Mouse (Mus musculus): ENCODE measurements around the gene Eif3g.

Eif3g gene

DNA sequence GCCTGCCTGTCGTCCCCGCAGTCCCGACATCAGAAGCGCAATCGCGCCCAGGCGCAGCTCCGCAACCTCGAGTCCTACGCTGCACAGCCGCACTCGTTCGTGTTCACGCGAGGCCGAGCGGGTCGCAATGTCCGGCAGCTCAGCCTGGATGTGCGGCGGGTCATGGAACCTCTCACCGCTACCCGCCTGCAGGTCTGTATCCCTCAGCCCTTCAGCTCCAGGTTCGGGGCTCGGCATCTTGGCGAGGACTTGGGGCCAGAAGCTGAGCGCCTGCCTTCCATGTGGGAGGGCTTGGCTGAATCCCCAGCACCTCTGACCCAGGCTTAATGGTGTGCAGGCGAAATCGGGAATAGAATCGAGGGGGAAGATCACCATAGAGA is 10.0 kb downstream of the Eif3g start:
- peak in 1 of 2 experiments; percentile 60 for DNase-seq

DNA sequence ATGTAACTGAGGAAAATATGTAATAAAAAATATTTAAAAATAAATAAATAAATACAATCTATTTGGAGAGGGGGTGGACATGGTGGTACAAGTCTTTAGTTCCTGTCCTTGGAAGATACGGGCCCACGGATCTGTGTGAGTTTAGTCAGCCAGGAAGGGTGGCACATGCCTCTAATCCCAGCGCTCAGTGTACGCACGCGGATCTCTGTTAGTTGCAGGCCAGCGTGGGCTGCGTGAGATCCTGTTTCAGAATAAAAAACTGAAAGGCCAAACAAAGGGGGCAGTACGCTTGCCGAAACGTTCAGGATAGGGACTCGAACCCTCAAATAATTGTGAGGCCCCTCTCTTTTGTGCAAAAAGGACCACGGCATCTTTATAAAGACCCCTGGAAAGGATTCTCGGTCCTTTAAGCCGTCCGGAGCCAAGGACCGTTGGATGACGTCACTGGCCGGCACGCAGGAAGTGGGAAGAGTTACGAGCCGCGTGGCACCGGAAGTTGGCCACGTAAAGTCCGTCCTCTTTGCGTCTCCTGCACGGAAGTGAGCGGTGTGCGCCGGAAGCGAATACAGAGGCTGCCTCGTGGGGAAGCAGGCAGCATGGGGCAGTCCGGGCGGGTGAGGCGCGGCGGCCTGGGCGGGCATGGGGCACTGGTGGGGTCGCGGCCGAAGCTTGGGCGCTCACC is 10.6 kb downstream of the Eif3g start, which contains the start of gene Ppan:
Gene Ppan, plus strand, starts transcription at position 472 of the 682 bp plus-strand sequence.
- DNase-seq, result peak; percentile 96 to 98

DNA sequence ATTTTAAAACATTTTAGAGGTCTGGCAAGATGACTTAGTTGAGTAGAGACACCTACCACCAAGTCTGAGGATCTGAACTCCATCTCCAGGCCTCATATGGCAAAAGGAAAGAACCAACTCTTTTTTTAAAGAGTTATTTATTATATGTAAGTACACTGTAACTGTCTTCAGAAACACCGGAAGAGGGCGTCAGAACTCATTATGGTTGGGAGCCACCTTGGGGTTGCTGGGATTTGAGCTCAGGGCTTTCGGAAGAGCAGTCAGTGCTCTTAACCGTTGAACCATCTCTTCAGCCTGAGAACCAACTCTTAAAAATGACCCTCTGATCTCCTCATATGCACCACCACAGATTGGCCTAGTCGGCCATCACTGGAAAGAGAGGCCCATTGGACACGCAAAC is 11.2 kb downstream of the Eif3g start:
- DNase-seq, result no peak

DNA sequence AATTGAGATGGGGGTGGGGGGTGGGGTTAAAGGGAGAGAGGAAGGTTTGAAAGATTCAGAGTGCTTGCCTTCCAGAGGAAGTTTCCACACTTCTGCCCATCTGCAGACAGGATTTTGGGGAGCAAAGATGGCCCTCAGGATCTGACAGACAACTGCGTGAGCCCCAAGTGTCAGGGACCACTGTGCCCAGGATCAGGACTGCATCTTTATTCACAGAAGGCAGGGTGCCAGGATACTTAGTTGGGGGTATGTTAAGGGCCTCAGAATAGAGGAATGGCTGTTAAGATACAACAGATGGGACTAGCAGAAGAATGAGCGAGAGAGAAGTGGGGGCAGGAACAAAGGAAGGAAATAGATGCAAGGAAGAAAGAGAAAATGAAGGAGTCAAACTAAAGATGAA is 11.9 kb downstream of the Eif3g start:
- DNase-seq, result no peak

DNA sequence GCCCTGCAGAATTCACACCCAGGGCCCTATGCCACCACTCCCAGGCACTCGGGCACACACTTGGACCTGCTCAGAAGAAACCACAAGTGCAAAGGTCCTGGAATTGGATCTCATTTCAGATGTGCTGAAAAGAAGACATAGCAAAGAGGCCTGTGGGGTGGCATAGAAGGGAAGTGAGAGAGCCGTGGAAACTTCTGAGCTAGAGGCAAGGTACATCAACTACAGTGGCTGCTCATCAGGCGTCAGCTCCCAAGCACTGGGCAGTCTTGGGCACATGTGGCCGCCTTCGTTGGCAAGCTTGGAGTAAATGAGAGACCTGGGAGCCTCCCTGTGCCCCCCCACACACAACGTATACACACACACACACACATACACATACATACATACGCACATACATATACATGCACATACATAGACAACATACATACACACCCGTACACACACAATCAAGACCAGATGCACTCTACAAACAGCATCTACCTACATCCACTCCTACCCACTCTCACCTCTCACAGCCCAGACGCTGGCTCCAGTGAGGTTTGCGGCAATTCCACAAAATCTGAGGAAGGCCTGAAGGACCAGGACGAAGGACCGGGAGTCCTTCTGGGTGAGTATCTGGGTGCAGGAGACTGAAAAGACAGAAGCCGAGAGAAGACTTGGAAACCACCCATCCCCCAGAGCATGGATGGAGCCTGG is 19.2 kb downstream of the Eif3g start, which contains the start of gene Angptl6:
Gene Angptl6, minus strand, starts transcription at position 631 of the 696 bp plus-strand sequence.
- no peak for DNase-seq

DNA sequence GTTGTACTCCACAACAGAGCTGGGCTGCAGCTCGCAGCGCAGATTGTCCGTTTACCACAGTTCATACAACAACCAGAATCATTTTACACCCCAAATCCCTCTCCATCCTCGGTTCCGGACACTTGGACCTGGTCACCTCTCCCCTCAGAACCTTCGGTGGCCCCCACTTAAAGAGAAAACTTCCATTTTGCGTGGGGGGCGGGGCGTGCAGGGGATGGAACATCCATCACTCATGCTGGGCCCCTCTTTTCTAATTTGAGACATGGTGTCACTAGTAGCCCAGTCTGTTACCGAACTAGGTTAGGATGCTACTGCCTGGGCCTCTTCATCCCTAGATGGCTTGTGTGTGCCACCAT is 19.7 kb downstream of the Eif3g start:
- DNase-seq, result peak; percentile 49 to 66

DNA sequence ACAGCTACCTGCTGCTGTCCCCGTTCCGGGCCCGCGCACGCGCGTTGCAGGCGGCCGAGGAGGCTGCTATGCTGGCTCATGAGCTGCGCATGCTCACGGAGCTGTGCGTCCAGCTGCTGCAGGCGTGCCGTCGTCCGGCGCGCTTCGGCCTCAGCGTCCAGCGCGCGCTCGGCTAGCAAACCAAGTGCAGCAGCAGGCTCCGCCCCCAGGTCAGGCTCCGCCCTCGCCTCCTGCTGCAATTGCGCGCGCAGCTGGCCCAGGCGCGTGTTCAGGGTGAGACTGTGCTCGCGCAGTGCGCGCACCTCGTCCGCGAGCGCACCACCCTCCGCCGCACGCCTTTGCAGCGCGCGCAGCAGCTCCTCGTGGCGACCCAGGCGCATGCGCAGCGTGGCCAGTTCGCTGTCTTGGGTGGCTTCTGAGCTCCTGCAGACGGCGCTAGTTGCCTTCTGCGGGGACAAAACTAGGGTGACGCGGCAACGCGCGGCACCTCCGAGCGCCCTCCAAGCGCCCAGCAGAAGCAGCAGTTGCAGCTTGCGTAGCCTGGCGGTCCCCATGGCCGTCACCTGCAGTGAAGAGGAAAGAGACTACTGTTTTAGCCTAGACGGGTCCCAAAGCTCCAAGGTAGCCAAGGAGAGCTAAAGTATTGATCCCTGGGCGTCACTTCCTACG is 20.2 kb downstream of the Eif3g start:
- DNase-seq, result peak; percentile 100

DNA sequence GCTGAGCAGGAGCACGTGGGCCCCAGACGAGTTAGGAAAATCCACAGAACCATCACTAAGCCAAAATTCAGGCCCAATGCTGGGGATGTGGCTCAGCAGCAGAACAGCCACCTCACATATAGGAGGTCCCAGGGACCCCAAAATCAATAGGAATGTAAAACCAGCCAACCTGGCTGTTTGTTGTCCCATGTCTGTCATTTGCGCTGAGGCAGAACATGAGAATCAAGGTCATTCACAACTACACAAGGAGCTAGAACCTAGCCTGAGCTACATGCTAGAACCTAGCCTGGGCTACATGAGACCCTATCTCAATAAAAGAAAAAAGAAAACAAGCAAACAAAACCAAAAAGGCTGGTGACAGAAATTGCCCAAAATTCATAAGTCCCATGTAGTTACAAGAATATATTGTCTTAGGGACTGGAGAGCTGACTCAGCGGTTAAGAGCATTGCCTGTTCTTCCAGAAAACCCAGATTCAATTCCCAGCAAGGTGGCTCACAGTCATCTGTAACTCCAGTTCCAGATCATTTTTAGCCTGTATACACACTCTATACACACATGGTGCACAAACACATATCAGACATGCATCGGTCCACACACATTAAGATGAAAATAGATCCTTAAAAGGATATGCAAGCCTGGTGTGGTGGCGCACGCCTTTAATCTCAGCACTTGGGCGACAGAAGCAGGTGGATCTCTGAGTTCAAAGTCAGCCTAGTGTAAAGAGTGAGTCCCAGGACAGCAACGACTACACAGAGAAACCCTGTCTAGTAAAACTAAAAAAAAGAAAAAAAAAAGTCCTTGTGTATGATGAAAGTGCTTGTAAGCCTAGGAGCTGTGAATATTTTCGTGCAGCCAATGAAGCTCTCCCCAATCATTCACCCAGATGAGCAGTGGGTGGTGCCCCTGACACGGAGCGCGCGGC is 21.0 kb downstream of the Eif3g start:
- DNase-seq, result no peak

DNA sequence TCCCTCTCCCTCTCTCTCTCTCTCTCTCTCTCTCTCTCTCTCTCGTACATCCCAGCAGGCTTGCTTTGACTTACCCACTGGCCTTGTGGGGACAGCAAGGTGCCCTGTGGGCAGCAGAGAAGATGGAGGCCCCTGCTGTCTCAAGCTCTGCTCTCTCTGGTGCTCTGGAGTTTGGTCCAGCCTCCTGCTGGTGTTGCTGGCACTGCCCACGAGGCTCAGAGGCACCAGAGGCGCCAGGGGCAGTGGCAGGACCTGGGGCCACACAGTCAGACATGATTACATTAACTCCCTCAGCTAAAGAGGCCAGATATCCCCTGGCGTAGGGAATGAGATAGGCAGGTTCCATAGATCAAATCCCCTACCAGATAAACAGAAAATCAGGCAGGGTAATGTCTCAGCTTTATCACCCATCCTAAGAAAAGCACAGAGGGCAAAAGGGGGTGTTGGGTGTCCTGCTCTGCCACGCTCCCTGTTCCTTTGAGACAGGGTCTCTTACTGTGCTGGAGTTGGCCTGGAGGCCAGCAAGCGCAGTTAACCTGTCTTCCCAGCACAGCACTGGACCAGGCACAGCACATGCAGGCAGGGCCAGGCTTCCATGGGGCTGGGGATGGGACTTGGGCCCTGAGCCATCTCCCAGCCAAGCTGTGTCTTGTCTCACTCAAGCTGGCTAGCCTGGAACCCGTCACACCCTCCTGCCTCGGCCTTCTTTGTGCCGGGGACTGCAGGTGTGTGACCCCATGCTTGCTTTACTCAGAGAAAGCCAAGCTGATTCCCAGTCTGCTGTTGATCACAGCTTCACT is 21.9 kb downstream of the Eif3g start:
- no peak for DNase-seq

DNA sequence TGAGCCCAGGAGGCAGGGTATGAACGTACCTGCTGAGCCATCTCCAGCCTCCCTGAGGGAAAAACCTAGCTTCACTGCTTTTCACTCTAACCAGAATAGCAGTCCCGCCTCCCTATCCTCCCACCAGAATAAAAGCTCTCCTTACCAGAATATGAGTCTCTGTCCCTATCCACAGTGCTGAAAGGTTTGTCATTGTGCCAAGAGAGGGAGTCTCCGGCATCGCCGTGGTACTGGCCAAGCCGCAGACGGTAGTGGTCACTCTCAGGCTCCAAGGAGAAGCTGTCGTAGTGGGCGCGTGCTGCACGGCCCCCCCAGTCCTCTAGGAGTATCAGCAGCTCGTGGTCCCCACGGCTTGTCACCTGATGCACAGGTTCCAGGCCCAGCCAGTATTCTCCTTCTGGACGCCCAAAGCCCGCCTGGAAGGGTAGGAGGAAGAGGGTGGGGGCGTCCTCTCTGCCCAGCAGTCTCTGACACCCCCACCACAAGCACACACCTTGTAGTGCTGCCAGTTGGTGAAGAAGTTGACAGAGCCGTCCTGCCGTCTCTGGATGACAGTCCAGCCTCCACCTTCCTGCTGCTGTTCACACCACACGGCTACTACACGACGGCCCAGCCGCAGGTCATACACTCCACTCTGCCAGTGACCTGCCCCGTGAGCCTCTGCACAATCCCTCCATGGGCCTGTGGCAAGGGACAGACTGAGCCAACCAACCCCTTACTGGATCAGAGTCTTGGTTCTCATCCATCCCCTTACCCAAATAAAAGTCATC is 23.2 kb downstream of the Eif3g start:
- peak in 1 of 2 experiments; percentile 42 for DNase-seq

DNA sequence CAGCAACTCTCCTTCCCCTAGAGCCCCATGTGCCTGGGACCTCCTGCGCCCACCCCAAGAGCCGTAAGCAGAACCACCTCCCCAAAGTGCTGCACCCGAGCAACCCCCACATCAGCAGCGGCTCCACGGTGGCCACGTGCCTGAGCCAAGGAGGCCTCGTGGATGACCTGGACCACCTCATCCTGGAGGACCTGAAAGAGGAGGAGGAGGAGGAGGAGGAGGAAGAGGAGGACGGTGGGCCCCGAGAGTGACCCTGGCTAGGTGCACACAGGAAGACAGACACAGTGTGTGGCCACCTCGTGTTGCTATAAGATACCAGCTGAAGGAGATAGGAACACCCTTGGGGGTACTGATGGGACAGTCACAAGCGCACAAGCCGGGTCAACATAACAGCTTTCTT is 24.9 kb downstream of the Eif3g start:
- no peak for DNase-seq

DNA sequence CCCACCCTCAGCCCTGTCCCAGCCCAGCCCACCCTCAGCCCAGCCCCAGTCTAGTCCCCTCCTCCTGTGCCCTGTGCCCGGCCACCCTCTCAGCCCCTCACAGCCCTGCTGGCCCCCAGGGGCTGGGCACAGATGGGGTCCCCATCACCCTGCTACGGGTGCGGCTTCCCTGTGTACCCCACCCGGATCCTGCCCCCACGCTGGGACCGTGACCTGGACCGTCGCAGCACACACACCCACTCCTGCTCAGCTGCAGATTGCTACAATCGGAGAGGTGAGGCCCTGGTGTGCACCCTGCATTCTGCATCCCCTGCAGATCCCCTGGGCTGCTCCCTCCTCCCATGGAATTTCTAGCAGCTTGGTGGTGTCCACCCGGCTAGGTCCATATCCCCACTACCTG is 25.4 kb downstream of the Eif3g start:
- DNase-seq, result no peak

DNA sequence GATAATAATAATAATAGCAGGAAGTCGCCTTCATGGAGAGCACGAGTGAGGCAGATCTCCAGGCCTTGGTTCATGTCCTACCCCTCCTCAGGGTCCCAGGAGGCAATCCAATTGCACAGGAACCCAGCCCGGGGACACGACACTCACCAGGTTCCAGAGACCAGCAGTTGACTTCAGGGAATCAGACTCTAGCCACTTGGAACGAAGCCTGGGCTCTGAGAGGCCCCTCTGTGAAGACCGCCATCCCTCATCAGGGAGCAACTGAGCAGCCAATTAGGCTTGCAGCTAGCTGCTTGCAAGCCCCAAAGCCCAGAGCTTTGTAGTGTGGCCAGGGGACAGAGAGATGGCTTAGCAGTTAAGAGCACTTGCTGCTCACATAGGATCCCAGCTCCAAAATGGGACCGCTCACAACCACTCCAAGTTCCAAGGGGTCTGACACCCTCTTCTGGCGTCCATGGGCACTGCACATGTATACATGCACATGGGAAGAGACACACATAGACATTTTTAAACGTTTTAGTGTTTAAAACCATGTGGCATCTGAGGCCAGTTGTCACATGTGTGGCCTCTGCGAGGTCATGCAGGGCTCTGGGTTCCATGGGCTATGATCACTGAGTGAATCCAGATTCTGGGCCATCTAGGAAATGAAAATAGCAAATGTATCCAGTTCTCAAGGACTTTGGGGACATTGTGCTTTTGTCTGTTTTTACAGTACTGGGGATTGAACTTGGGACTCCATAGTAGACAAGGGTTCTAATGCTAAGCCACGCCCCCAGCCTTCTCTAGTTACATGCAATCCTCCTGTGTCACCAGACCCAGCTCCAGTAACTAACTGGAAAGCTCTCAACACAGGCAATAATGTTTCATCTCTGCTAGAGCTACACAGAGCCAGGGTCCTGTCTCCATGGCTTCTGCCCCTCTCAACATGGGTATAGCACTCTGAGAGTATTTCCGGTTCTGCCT is 27.9 kb downstream of the Eif3g start:
- no peak for DNase-seq

DNA sequence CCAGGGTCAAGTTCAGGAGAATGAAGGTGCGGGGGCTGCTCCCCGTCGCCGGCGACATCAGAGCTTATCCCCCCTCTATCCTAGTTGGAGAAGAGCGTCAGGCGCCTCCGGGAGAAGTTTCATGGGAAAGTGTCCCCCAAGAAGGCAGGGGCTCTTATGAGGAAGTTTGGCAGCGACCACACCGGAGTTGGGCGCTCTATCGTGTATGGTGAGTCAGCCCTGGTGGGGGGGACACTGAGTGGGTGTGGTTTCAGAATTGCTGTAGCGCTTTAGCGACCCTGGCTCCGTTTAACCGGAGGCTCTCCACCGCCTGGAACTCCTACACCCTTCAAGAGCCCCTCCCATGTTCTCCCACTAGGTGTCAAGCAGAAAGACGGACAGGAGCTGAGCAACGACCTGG is 29.2 kb downstream of the Eif3g start:
- peak; percentile 46 to 62 for DNase-seq

DNA sequence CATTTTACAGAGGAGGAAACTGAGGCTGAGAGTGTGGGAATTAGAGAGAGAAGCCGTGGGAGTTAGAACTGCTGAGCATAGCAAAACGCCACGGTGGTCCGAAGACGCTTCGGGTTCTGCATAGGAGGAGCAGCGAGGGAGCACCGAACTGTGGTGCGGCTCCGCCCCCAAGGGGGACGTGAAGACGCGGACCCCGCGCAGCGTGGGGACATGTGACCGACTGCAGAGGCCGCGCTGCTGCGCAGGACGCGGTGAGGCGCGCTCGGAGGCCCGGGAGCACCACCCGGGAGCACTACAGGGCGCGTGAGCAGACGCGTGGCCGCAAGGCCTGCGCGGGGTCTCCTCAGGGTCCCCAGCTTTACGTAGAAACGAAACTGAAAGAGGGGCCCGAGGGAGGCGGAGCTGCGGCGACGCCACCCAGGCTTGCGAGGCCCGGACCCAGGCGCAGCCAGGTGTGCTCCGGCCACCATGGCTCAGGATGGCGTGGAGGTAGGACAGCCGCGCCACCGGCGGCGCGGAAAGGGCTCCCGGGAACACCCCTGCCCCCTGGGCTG is 29.9 kb downstream of the Eif3g start, which contains the start of gene A230050P20Rik:
Gene A230050P20Rik, plus strand, starts transcription at position 195 of the 554 bp plus-strand sequence.
- peak; percentile 75 to 85 for DNase-seq

DNA sequence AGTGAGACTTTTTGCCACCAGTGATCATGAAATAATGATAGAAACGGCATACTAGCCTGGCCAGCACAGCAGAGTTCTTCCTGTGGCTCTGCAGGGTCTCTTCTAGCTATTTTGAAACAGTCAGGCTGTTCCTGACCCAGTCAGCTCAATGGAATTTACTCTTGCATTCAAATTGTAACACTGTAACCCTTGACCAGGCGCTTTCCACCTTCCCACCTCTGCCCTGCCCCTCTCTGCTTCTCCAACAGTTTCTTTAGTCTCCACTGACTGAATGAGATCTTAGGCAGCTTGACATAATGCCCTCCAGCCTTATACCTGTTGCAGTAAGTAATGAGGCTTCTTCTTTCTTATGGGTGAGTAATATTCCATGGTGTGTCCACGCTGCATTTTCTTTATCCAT is 31.5 kb downstream of the Eif3g start:
- DNase-seq, result no peak

DNA sequence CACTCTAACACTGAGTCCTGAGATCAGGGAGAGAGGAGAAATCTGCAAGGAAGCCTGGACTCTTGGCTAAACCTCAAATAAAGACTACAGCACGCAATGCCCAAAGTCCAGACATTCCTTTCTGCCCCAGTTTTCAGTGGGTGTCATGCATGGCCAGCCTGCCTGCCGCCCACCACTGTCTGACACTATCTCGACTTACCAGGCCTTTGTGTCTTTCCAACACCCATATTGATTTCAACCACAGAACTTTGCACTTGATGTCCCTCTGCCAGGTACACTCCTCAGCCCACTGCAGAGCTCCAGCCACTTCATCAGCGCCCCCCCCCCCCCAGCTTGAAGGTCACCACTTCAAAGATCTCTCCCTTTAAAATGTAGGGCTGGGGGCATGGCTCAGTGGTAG is 36.2 kb downstream of the Eif3g start:
- DNase-seq, result no peak

DNA sequence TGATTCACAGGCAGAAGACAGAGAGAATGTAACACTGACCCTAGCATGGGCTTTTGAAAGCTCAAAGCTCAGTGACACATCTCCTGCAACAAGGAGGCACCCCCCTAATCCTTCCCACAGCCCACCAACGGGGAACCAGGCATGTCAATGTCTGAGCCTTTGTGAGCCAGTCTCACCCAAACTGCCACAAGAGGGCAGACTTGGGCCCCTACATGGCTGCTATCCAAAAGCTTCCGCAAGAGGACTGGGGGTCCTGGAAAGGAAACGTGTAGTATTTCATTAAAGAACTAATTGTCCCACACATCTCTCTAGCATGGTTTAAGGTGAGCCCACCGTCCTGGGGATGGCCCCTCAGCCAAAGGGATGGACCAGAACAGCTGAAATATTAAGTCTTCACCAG is 36.6 kb downstream of the Eif3g start:
- peak; percentile 66 to 67 for DNase-seq

DNA sequence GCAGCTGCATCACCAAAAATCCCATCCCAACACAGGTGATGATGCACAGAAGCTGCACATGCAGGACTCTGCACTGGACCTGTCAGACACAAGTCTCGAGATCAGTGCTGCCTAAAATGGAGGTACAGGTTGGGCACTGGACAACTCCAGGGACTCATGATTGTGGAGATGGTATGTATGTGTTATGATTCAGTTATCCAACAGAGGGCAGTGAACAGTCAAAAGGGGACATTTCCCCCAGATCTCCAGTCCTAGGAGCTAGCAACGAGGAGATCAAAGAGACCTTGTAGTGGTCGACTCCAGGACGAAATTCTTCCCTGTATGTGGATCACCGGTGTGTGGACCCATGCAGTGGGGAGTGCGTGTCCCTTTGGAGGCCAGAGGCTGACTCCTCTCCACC is 38.5 kb downstream of the Eif3g start:
- DNase-seq, result no peak

DNA sequence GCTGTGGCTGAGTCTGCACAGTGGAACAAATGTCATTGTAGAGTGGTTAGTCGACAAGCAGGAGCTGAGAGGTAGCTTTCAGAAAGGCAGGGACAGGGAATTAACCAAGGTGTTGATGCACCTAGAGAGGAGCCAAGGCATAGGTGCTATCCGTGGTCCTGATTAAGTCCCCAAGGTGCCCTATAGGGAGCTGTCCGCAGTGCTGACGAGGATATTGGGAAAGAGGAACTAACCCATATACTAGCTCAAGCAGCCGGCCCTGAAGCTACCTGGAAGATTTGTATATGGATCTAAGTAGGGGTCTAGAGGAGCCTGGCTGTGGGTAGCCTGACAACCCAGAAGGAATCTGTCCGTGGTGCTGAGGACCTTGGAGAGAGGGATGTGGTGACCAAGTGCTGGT is 41.3 kb downstream of the Eif3g start:
- peak; percentile 79 to 82 for DNase-seq

Data from kidney, postnatal 4 days (tissue).